Mouse (Mus musculus) small intestine, adult 2 months (tissue): ENCODE measurements around the gene Acan. TPM values are rescaled to one million over a fixed set of nuclear protein-coding genes. Genes with fewer than 3 reads are reported as not detected.

Source experiments
- H3K27ac ChIP-seq: fragments of 200-500 bp; 2 replicates; pipeline ENCODE4 v1.5.1; 2012; ENCODE audit warnings: low read depth, low read length, control low read depth, inconsistent platforms; ENCODE audit not compliant: insufficient read depth
- H3K27me3 ChIP-seq: fragments of 200-500 bp; 2 replicates; pipeline ENCODE4 v1.6.1; 2012; ENCODE audit warnings: mild to moderate bottlenecking, moderate library complexity, low read length, inconsistent platforms; ENCODE audit not compliant: control insufficient read depth, insufficient read depth
- H3K36me3 ChIP-seq: fragments of 200-500 bp; 2 replicates; pipeline ENCODE4 v1.6.1; 2012; ENCODE audit warnings: mild to moderate bottlenecking, low read length, control low read depth, inconsistent platforms; ENCODE audit not compliant: control insufficient read depth, insufficient read depth
- H3K4me1 ChIP-seq: fragments of 200-500 bp; 2 replicates; pipeline ENCODE4 v1.6.1; 2012; ENCODE audit warnings: low read length, inconsistent platforms, mixed read lengths; ENCODE audit not compliant: control insufficient read depth, insufficient read depth, insufficient read length
- H3K4me3 ChIP-seq: fragments of 200-500 bp; 2 replicates; pipeline ENCODE4 v1.5.1; 2012; ENCODE audit warnings: low read depth, mild to moderate bottlenecking, control low read depth, inconsistent platforms, low read length, moderate library complexity
- CTCF ChIP-seq: fragments of 200-500 bp; IDR thresholded peaks from 2 replicates; pipeline ENCODE4 v1.5.1; 2012; ENCODE audit warnings: low read depth, mild to moderate bottlenecking, control low read depth, inconsistent platforms, low read length, moderate library complexity, mixed read lengths; ENCODE audit not compliant: insufficient replicate concordance, insufficient read length; ENCODE audit errors: extremely low read depth
- POLR2A ChIP-seq: fragments of 200-500 bp; IDR thresholded peaks from 2 replicates; pipeline ENCODE4 v1.6.1; 2012; ENCODE audit warnings: low read depth, mild to moderate bottlenecking, control low read depth, inconsistent platforms, low read length, moderate library complexity
- WGBS: fragments of 180-500 bp; shearing (Covaris S2); methylation state at CpG from one replicate; pipeline ENCODE4 v1.1.7; 2018; 5-methylcytosine and 5-hydroxymethylcytosine counted together
- polyA plus RNA-seq: library from polyadenylated mRNA; depleted of rRNA; stranded (reverse); fragments of >200 nt; gene quantifications from 2 replicates; pipeline ENCODE4 v1.2.3, GENCODE M21; 2012

Acan gene
- polyA plus RNA-seq, 1 experiment, result not detected

DNA sequence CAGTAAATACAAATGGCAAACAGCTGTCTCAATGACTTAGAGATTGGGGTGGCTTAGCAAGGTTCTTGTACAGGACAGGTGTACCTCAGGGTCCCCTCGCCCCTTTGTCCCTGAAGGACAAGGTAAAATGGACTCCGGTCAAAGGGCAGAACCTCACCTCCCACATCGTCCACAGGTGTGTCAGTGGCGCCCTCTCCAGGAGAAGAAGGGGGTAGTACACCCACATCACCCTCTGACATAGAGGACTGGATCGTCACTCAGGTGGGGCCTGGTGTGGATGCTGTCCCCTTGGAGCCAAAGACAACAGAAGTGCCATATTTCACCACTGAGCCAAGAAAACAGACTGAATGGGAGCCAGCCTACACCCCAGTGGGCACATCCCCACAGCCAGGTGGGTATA is 43.2 kb downstream of the Acan start:
- Histone ChIP-seq H3K27ac (no peak overlapping the region), H3K36me3 (no peaks in the 10 kb centered on the region), H3K4me1 (no peaks in the 10 kb centered on the region), H3K27me3 (no peaks in the 10 kb centered on the region), H3K4me3 (no peak overlapping the region)
- 67% methylated on average over 5 of the region's 5 CpGs for WGBS
- TF ChIP-seq POLR2A, result no peak
- TF ChIP-seq CTCF, result no peak

DNA sequence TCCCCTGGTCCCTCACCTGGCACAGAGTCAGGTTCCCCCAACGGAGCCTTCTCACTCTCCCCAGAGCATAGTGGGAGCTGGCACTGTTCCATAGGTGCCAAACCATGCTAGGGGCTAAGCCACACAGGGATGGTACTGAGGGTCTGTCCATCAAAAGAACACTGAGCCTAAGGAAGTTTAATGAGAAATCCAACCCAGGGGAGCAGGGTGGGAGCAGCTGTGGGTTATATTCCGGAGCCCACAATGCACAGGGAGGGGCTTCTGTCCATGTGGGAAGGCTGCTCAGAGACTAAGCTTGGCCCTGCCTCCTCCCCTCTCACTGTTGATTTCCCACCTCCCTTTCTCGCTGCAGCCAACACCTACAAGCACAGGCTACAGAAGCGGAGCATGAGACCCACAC is 60.6 kb downstream of the Acan start:
- 63% methylated on average over 4 of the region's 4 CpGs for WGBS
- Histone ChIP-seq H3K27me3 (no peaks in the 10 kb centered on the region), H3K4me3 (no peak overlapping the region), H3K27ac (no peak overlapping the region), H3K36me3 (no peaks in the 10 kb centered on the region), H3K4me1 (no peaks in the 10 kb centered on the region)
- TF ChIP-seq CTCF (no peak), POLR2A (no peak)

DNA sequence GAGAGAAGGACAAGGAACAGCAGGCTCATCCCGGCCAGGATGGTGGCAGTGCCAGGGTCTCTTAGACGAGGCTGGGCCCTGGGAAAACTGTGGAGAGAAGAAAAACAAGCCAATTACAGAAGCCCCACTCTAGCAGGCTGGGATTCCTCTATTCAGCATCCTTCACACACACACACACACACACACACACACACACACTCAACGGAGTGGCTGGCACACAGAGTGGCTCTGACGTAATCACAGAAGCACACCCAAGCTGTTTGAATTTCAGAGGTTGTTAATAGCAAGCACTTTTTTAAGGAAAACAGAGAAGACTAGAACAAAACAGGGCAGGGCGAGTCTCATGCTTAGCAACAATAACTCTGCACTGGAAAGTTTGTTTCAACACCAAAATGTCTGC is 70.2 kb downstream of the Acan start:
- TF ChIP-seq POLR2A (no peak), CTCF (no peak)
- WGBS, result 65% methylated on average over 5 of the region's 5 CpGs
- H3K4me1 ChIP-seq, result no peaks in the 10 kb centered on the region
- H3K27ac ChIP-seq, result no peak overlapping the region
- H3K36me3 ChIP-seq, result no peaks in the 10 kb centered on the region
- no peak overlapping the region for H3K4me3 ChIP-seq
- H3K27me3 ChIP-seq, result no peaks in the 10 kb centered on the region

DNA sequence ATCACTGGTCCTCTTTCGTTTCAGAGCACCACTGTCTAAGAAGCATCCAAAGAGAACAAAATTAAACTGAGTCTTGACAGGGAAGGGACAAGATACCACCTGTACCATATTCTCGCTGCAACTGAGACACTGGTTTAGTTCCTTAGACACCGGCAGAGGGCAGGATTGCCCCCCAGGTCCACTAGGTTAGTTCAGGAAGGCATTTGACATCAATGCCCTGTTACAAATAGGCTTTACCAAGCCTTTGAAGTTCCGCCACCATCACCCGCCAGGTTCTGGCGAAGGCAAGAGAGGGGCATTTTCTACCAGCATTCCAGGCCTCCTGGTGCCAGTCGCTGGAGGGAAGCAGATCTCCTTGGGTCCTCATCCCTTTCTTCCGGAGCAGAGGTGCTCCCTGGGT is 76.6 kb downstream of the Acan start:
- Histone ChIP-seq H3K27ac (no peak overlapping the region), H3K4me1 (peaks cover 6% of the 10 kb centered on the region; the same call in 1 of the 2 replicates), H3K27me3 (peaks cover 2% of the 10 kb centered on the region; the same call in 1 of the 2 replicates), H3K36me3 (no peaks in the 10 kb centered on the region), H3K4me3 (no peak overlapping the region)
- TF ChIP-seq POLR2A (no peak), CTCF (no peak)
- 34% methylated on average over 8 of the region's 8 CpGs for WGBS

DNA sequence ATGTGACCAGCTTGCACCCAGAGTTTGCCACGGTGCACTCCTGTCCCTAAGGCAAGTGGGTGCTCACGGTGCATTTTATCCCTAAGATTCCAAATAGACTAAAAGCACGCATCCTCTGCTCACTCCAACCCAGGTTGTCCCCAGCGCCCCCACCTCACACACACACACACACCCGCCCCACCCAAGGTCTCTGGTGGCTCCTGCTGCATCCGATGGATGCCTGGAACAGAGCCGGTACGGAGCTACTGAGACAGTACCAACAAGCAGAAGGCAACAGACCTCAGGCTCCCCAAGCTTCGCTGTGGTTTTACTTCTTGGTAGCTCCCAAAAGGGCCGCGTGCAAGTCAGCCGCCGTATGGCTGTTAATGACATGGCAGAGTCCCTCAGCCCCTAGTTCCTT is 77.1 kb downstream of the Acan start:
- no peak overlapping the region for H3K27ac ChIP-seq
- 22% methylated on average over 13 of the region's 13 CpGs for WGBS
- no peaks in the 10 kb centered on the region for H3K36me3 ChIP-seq
- TF ChIP-seq POLR2A, result no peak
- no peak for TF ChIP-seq CTCF
- peaks cover 6% of the 10 kb centered on the region; the same call in 1 of the 2 replicates for H3K4me1 ChIP-seq
- H3K4me3 ChIP-seq, result no peak overlapping the region
- peaks cover 2% of the 10 kb centered on the region; the same call in 1 of the 2 replicates for H3K27me3 ChIP-seq

DNA sequence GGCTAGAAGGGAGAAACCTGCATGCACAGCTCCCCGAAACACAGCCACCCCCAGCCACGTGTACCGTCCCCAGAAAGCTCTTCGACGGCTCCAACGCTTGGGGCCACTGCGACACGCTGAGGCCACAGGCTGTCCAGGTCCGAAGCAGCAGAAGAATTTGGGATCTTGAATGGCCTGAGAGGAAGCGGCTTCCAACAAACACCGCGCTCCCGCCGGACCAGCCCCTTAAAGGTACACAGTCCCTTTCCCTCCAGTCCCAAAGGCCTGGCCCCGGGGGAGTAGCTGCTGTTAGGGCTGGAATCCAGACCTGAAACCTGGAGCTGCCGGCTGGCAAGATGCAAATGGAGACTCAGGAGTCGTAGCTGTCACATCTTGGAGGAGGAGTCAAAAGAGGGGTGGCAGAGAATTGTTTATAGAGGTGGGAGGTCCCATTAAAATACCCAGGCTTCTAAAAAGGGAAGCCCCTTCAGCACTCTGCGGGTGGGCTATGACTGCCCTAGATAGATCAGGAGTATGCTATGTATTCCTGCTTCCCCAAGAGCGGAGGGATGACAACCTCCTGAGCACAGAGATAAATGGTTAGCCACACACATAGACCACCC is 77.7 kb downstream of the Acan start, which contains the start of gene Hapln3:
TSS of gene Hapln3 (minus strand) at position 176 of the 602 bp plus-strand sequence.
- 16% methylated on average over 19 of the region's 19 CpGs for WGBS
- Histone ChIP-seq H3K36me3 (no peaks in the 10 kb centered on the region), H3K27ac (no peak within 1 kb of the TSS), H3K4me1 (peaks cover 6% of the 10 kb centered on the region; the same call in 1 of the 2 replicates), H3K27me3 (peaks cover 2% of the 10 kb centered on the region; the same call in 1 of the 2 replicates), H3K4me3 (no peak within 1 kb of the TSS; the same call in 1 of the 2 replicates)
- TF ChIP-seq POLR2A (no peak), CTCF (no peak)

DNA sequence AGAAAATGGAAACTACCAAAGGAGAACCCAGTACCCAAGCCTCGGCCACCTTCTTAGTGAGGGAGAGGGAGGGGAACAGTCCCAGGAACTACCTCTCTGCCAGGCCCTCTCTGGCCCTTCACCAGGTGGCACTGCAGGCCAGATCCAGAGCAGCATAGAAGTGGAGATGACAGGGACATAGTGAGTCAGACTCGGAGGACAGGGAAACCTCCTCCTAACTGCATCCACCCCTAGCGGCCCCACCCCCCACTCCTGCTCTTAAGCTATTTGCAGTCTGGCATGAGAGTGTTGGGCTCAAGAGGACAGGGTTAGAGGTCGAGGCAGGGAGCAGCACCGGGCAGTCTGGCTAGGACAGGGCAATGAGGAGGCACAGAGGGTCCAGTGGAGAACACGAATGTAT is 80.1 kb downstream of the Acan start:
- H3K4me3 ChIP-seq, result no peak overlapping the region
- H3K27ac ChIP-seq, result no peak overlapping the region
- no peaks in the 10 kb centered on the region; the same call in 1 of the 2 replicates for H3K36me3 ChIP-seq
- 69% methylated on average over 6 of the region's 6 CpGs for WGBS
- TF ChIP-seq CTCF (peak; percentile 9; the same call in 1 of the 2 replicates), POLR2A (no peak)
- H3K4me1 ChIP-seq, result peaks cover 6% of the 10 kb centered on the region; the same call in 1 of the 2 replicates
- peaks cover 2% of the 10 kb centered on the region; the same call in 1 of the 2 replicates for H3K27me3 ChIP-seq
